Mouse (Mus musculus) limb, embryonic 14.5 days (tissue): ENCODE results near the gene Dnaja2. TPM values are rescaled to one million over a fixed set of nuclear protein-coding genes. Genes with fewer than 3 reads are reported as not detected.
A peak's percentile ranks its signal among the peaks of the same experiment; 100 is the strongest.

ENCODE experiments used
- ATAC-seq: fragments of 200-750 bp; cut with Nextera tagmentation; 2 replicates; pipeline ENCODE4 v1.8.0; 2017; ENCODE audit warnings: low read depth, moderate number of reproducible peaks, moderate TSS enrichment; ENCODE audit not compliant: low FRiP score
- DNase-seq: peaks from one replicate; pipeline ENCODE4 v3.0.0-alpha.2; 2015; ENCODE audit warnings: low spot score
- H3K27ac ChIP-seq: fragments of 300-500 bp; sonication (generic); replicated peaks from 2 replicates; pipeline ENCODE4 v1.5.1; 2014; ENCODE audit warnings: low read depth, mild to moderate bottlenecking, low read length, moderate library complexity, mixed read lengths
- H3K27me3 ChIP-seq: fragments of 300-500 bp; sonication (generic); 2 replicates; pipeline ENCODE4 v1.6.1; 2014; ENCODE audit warnings: low read length, mixed read lengths; ENCODE audit not compliant: control insufficient read depth, insufficient read depth
- H3K36me3 ChIP-seq: fragments of 300-500 bp; sonication (generic); 2 replicates; pipeline ENCODE4 v1.6.1; 2014; ENCODE audit warnings: mild to moderate bottlenecking, low read length, moderate library complexity, mixed read lengths; ENCODE audit not compliant: control insufficient read depth, insufficient read depth
- H3K4me1 ChIP-seq: fragments of 300-500 bp; sonication (generic); 2 replicates; pipeline ENCODE4 v1.6.1; 2014; ENCODE audit warnings: antibody characterized with exemption, low read length, mixed read lengths; ENCODE audit not compliant: control insufficient read depth, insufficient read depth
- H3K4me2 ChIP-seq: fragments of 300-500 bp; sonication (generic); replicated peaks from 2 replicates; pipeline ENCODE4 v1.6.1; 2014; ENCODE audit warnings: low read depth, mild to moderate bottlenecking, low read length, moderate library complexity; ENCODE audit not compliant: severe bottlenecking
- H3K4me3 ChIP-seq: fragments of 300-500 bp; sonication (generic); replicated peaks from 2 replicates; pipeline ENCODE4 v1.5.1; 2014; ENCODE audit warnings: low read length
- H3K9ac ChIP-seq: fragments of 300-500 bp; sonication (generic); 2 replicates; pipeline ENCODE4 v1.6.1; 2014; ENCODE audit warnings: mild to moderate bottlenecking, low read depth, low read length, moderate library complexity; ENCODE audit not compliant: severe bottlenecking
- H3K9me3 ChIP-seq: fragments of 300-500 bp; sonication (generic); 2 replicates; pipeline ENCODE4 v1.6.1; 2016; ENCODE audit warnings: low read length; ENCODE audit not compliant: control insufficient read depth
- POLR2A ChIP-seq: fragments of 200-500 bp; IDR thresholded peaks from 2 replicates; pipeline ENCODE4 v1.8.0; 2012; ENCODE audit warnings: inconsistent platforms, mild to moderate bottlenecking, moderate library complexity, borderline replicate concordance; ENCODE audit not compliant: insufficient read depth, insufficient read length; ENCODE audit errors: extremely low read depth
- WGBS: fragments of 180-500 bp; shearing (Covaris S2); extraction: QIAGEN DNeasy Blood & Tissue Kit; methylation state at CpG from one replicate; pipeline ENCODE4 v1.1.7; 2014; 5-methylcytosine and 5-hydroxymethylcytosine counted together
- polyA plus RNA-seq, 2 experiments: library from polyadenylated mRNA; depleted of rRNA in 1 of 2; stranded (reverse) in 1 of 2; unstranded in 1 of 2; fragments of >200 nt; fragmentation: Nextera tagmentation in 1 of 2; extraction: Ambion mirVana in 1 of 2; gene quantifications; 2 replicates each; pipeline versions ENCODE4 v1.2.1 to v1.2.3; 2012 to 2014

Gene Dnaja2
- polyA plus RNA-seq, 2 experiments, result 70.9 to 146 TPM

DNA sequence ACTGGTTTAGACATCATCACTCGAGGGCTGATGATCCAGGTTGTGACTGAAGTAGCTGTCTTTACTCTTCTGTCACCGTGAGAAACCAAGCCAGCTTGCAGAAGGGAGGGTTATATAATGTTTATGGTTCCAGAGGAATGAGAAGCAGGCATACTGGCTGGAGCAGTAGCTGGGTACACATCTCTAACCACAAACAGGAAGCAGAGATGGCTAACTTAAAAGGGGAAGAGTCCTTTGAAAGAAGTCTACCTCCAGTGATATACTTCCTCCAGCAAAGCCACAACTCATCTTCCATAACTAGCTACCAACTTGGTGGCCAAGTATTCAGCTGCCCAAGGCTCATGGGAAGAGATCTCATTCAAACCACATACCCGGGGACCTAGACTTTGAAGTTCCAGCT, 23.7 kb downstream of the Dnaja2 start:
- Histone ChIP-seq H3K4me2 (no peak overlapping the region), H3K36me3 (peaks cover 16% of the 10 kb centered on the region), H3K9me3 (no peaks in the 10 kb centered on the region), H3K9ac (no peak overlapping the region), H3K27ac (no peak overlapping the region), H3K4me3 (no peak overlapping the region), H3K27me3 (no peaks in the 10 kb centered on the region), H3K4me1 (no peaks in the 10 kb centered on the region)
- WGBS, result 66% methylated on average over 3 of the region's 3 CpGs
- ATAC-seq (no peak), DNase-seq (no peak)
- no peak for TF ChIP-seq POLR2A

DNA sequence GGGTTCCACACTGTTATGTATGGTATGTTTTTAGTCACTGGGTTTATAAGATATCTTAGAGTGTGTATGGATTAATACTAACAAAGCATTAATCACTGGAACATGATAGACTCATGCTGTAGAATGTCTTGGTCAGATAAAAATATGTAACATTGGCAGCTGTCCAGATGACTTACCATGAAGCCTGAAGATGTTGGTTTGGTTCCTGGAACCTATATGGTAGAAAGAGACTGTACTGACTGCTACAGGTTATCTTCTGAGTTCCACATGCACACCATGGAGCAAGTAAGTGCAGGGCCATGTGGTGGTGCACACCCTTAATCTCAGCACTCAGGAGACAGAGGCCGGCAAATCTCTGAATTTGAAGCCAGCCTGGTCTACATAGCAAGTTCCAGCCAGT, 24.4 kb downstream of the Dnaja2 start:
- Histone ChIP-seq H3K27me3 (no peaks in the 10 kb centered on the region), H3K4me3 (no peak overlapping the region), H3K4me1 (no peaks in the 10 kb centered on the region), H3K36me3 (peaks cover 14% of the 10 kb centered on the region), H3K4me2 (no peak overlapping the region), H3K9ac (no peak overlapping the region), H3K27ac (no peak overlapping the region), H3K9me3 (no peaks in the 10 kb centered on the region)
- ATAC-seq, result no peak
- no peak for TF ChIP-seq POLR2A
- WGBS, result 95% methylated on average over 1 of the region's 1 CpGs
- DNase-seq, result no peak

DNA sequence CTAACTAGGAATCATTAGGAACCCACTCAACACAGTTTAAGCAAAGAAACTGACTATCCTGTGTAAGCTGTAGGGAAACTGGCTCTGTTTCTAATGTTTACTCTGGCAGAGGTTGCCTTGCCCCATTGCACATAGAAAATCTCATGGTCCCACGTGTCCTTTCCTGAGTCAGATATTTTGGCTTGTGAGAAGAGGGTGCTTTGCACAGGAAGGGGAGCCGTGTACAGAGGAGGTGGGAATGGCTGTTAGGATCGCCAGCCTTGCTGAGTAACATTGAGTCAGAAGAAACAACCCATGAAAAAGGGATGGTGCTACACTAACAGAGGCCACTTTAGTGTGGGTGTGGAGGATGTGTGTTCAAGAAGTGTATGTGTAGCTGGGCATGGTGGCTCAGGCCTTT, 26.2 kb downstream of the Dnaja2 start:
- no peak overlapping the region for H3K4me3 ChIP-seq
- no peak for TF ChIP-seq POLR2A
- no peak overlapping the region for H3K27ac ChIP-seq
- 86% methylated on average over 3 of the region's 3 CpGs for WGBS
- H3K36me3 ChIP-seq, result peaks cover 17% of the 10 kb centered on the region
- ATAC-seq, result no peak
- no peaks in the 10 kb centered on the region for H3K27me3 ChIP-seq
- no peak for DNase-seq
- no peak overlapping the region for H3K9ac ChIP-seq
- no peaks in the 10 kb centered on the region for H3K4me1 ChIP-seq
- H3K9me3 ChIP-seq, result no peaks in the 10 kb centered on the region
- H3K4me2 ChIP-seq, result no peak overlapping the region

DNA sequence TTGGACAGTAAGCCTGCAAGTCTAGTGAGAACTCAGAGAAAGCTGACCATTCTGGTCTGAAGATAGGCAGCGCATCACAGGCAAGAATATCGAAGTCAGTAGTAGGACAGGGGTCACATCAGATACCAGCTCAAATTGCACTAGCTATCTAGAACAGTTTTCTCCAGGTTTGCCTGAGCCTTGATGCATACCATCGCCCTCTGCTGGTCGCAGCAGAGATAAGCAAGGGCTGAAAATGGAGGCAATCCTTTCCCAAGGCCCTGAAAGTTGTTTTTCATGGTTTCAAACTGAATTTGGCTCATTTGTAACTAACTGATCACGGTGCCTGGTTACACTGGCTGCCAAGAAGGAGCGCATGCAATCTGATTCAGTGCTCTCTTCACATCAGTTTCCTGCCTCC, 29.0 kb downstream of the Dnaja2 start:
- no peak overlapping the region for H3K9ac ChIP-seq
- no peaks in the 10 kb centered on the region for H3K27me3 ChIP-seq
- no peak overlapping the region for H3K4me2 ChIP-seq
- peaks cover 44% of the 10 kb centered on the region for H3K36me3 ChIP-seq
- no peak overlapping the region for H3K27ac ChIP-seq
- H3K9me3 ChIP-seq, result no peaks in the 10 kb centered on the region
- 32% methylated on average over 6 of the region's 6 CpGs for WGBS
- ATAC-seq (no peak), DNase-seq (peak; percentile 46)
- H3K4me1 ChIP-seq, result no peaks in the 10 kb centered on the region
- no peak overlapping the region for H3K4me3 ChIP-seq
- no peak for TF ChIP-seq POLR2A

DNA sequence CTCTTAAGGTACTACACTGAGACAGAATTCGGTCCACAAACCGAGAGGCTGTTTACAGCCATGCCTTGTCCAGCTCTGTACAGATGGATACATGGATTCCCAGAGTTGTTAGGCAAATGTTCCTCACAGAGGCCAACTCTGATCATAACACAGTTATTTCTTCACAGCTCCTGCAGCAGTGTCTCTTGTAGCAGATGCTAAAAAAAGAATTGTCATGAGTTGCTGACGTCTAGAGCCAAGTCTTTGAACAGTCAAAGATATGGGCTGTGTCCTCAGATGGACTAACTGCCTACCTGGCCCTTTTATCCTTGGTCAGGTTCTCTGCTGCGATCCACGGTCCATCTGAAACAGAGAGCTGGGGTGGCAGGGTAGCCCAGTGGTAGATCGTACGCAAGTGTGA, 31.1 kb downstream of the Dnaja2 start:
- Histone ChIP-seq H3K36me3 (peaks cover 61% of the 10 kb centered on the region), H3K4me3 (no peak overlapping the region), H3K4me1 (no peaks in the 10 kb centered on the region), H3K27me3 (no peaks in the 10 kb centered on the region), H3K9ac (no peak overlapping the region), H3K4me2 (no peak overlapping the region), H3K9me3 (no peaks in the 10 kb centered on the region), H3K27ac (no peak overlapping the region)
- ATAC-seq (no peak), DNase-seq (no peak)
- 93% methylated on average over 7 of the region's 7 CpGs for WGBS
- no peak for TF ChIP-seq POLR2A

DNA sequence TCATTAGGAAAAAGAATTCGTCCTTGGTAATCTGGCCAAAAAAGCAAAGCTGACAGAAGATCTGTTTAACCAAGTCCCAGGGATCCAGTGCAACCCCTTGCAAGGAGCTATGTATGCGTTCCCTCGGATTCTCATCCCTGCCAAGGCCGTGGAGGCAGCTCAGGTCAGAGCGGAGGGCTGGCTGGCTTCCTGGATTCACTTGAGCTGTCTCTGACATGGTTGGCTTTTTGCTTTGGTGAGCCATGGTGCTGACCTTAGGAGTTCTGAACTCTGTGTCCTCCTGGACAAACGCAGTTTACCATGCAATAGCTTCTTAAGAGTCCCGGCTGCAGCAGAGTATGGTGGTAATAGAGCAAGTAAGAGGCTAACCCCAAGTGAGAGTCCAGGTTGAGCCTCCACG, 33.8 kb downstream of the Dnaja2 start:
- TF ChIP-seq POLR2A, result no peak
- Histone ChIP-seq H3K4me3 (no peak overlapping the region), H3K9ac (no peak overlapping the region), H3K27me3 (no peaks in the 10 kb centered on the region), H3K27ac (no peak overlapping the region), H3K4me2 (no peak overlapping the region), H3K36me3 (peaks cover 82% of the 10 kb centered on the region), H3K9me3 (no peaks in the 10 kb centered on the region), H3K4me1 (no peaks in the 10 kb centered on the region)
- 92% methylated on average over 8 of the region's 8 CpGs for WGBS
- DNase-seq, result no peak
- ATAC-seq, result no peak
